Mouse (Mus musculus) kidney, adult 2 months (tissue): ENCODE measurements around the gene Wdr37.

ENCODE experiments used
- CTCF ChIP-seq: fragments of 200-500 bp; conservative IDR thresholded peaks from 2 replicates; pipeline ENCODE4 v1.5.1; 2011; ENCODE audit warnings: low read depth, mild to moderate bottlenecking, control low read depth, low read length, moderate library complexity, mixed read lengths; ENCODE audit not compliant: insufficient read depth, insufficient read length
- POLR2A ChIP-seq: fragments of 200-500 bp; IDR thresholded peaks from one replicate; pipeline ENCODE4 v1.6.1; 2011; ENCODE audit warnings: low read depth, low read length, control low read depth

DNA sequence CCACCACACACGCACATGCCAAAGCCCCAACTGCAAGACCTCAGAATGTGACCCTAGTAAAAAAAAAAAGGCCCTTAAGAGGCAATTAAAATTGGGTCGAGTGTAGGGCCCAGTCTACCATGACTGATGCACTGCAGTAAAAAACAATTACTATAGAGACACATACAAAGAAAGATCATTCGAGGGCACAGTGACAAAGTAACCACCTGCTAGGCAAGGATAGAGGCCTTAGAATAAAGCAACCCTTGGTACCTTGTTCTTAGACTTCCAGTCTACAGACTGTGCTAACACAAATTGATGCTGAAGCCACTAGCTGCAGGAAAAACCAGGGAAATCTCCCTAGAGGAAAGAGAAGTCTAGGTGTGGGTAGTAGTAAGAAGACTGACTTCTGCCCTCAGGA lies 33.3 kb downstream of the Wdr37 start:
- TF ChIP-seq POLR2A = no peak
- no peak for TF ChIP-seq CTCF
